Comparison of ENCODE assay signal across 8 mouse cellular contexts in genomic region chr10:34280591-34281175, GRCm38 (mm10). TPM values are rescaled to one million over a fixed set of nuclear protein-coding genes. Genes with fewer than 3 reads are reported as not detected.
DNase-seq lines count a peak whose midpoint lies in the region; ATAC-seq and TF ChIP-seq lines count a peak whose summit lies in the region.

No protein-coding gene starts in this region.

- H3K4me1 ChIP-seq in heart, embryonic 16.5 days (ENCODE audit: control insufficient read depth, insufficient read depth, low read length): peaks cover 16% of the 10 kb centered on the region
- peaks cover 10% of the 10 kb centered on the region; the same call in 1 of the 2 replicates for H3K4me1 ChIP-seq in lung, embryonic 14.5 days (ENCODE audit: insufficient read depth)

- no peak overlapping the region for H3K27ac ChIP-seq in heart, embryonic 16.5 days (ENCODE audit: low read length)
- H3K27ac ChIP-seq in lung, embryonic 14.5 days (ENCODE audit: low read depth): no peak overlapping the region

- WGBS in heart, embryonic 16.5 days: 22% methylated on average over 13 of the region's 13 CpGs
- 24% methylated on average over 13 of the region's 13 CpGs for WGBS in lung, embryonic 14.5 days

- no peaks in the 10 kb centered on the region for H3K27me3 ChIP-seq in heart, embryonic 16.5 days (ENCODE audit: control insufficient read depth, insufficient read depth, low read length)
- H3K27me3 ChIP-seq in lung, embryonic 14.5 days (ENCODE audit: insufficient read depth, low read length): no peaks in the 10 kb centered on the region

- H3K9ac ChIP-seq in heart, embryonic 16.5 days (ENCODE audit: low read length): 0 out of 2 replicates have a peak overlapping the region, but pooled peaks have one; percentile 37
- no peak overlapping the region for H3K9ac ChIP-seq in lung, embryonic 14.5 days

- peak overlapping the region; percentile 45 for H3K4me3 ChIP-seq in heart, embryonic 16.5 days (ENCODE audit: low read length)
- peak overlapping the region; percentile 5 for H3K4me3 ChIP-seq in lung, embryonic 14.5 days (ENCODE audit: low read depth, low read length)

- H3K36me3 ChIP-seq in heart, embryonic 16.5 days (ENCODE audit: control insufficient read depth, insufficient read depth): 0 out of 2 replicates have a peak, but pooled peaks cover under 1% of the 10 kb centered on the region
- H3K36me3 ChIP-seq in lung, embryonic 14.5 days (ENCODE audit: insufficient read depth): 0 out of 2 replicates have a peak, but pooled peaks cover 4% of the 10 kb centered on the region

- no peaks in the 10 kb centered on the region for H3K9me3 ChIP-seq in heart, embryonic 16.5 days (replicated peaks; ENCODE audit: control insufficient read depth, low read length)
- H3K9me3 ChIP-seq in lung, embryonic 14.5 days (ENCODE audit: low read depth, low read length): no peaks in the 10 kb centered on the region

- no peak for ATAC-seq in heart, embryonic 16.5 days (replicated peaks; ENCODE audit: extremely low read depth, insufficient read depth, low FRiP score)
- peak; percentile 5; the same call in 1 of the 2 replicates for ATAC-seq in lung, embryonic 14.5 days (ENCODE audit: insufficient read depth)
- peak; percentile 43; the same call in 1 of the 2 replicates for ATAC-seq in neutrophil, adult 5-6 weeks (ENCODE audit: extremely low read depth, insufficient number of reproducible peaks, low FRiP score, poor library complexity, severe bottlenecking)

- peak; percentile 82 for DNase-seq in CD4-positive, CD25-positive, alpha-beta regulatory T cell, adult 2 months (ENCODE audit: low read depth, low spot score)
- peak; percentile 54 for DNase-seq in T-cell, adult 2 months (ENCODE audit: low spot score)
- peak; percentile 66 for DNase-seq in embryo, embryonic 9.5 days (ENCODE audit: extremely low spot score)
- peak; percentile 40 to 75 for DNase-seq in kidney, postnatal 25 days
- DNase-seq in lung, embryonic 14.5 days: peak; percentile 93
- DNase-seq in gastrocnemius, postnatal 25 days: no peak

- peak overlapping the region; percentile 67 for H3K4me2 ChIP-seq in heart, embryonic 16.5 days (ENCODE audit: low read depth, low read length)
- peak overlapping the region; percentile 91 for H3K4me2 ChIP-seq in lung, embryonic 14.5 days

- peak; percentile 76 for TF ChIP-seq CTCF in lung, embryonic 14.5 days (IDR thresholded peaks at IDR 0.05; ENCODE audit: low read depth)

RNA-seq across cellular contexts. Expression of gene Tspyl1, which starts 1.3 kb away (rescaled TPM):
- polyA plus RNA-seq in heart, embryonic 16.5 days (2015; fragmentation: Nextera tagmentation; extraction: Ambion mirVana): 72.4 and 72.9 TPM in 2 replicates
- polyA plus RNA-seq in lung, embryonic 14.5 days (2014; fragmentation: Nextera tagmentation; extraction: Ambion mirVana): 50.6 and 52.6 TPM in 2 replicates
- 90.4 and 96.0 TPM in 2 replicates for total RNA-seq in neutrophil, adult 5-6 weeks (2017)
- total RNA-seq in gastrocnemius, postnatal 25 days (2021): 10 to 100 TPM; 45.0 to 47.0 TPM

RNA-seq across cellular contexts. Expression of gene Tspyl4, which starts 16.6 kb away (rescaled TPM):
- polyA plus RNA-seq in heart, embryonic 16.5 days (2015; fragmentation: Nextera tagmentation; extraction: Ambion mirVana): 20.5 and 20.8 TPM in 2 replicates
- 4.0 and 4.4 TPM in 2 replicates for polyA plus RNA-seq in lung, embryonic 14.5 days (2014; fragmentation: Nextera tagmentation; extraction: Ambion mirVana)
- 7.7 and 11.7 TPM in 2 replicates for total RNA-seq in neutrophil, adult 5-6 weeks (2017)
- 1 to 10 TPM; 1.1 to 1.2 TPM for total RNA-seq in gastrocnemius, postnatal 25 days (2021)
